Mouse (Mus musculus): ENCODE measurements at regions not wholly inside any gene's neighbourhood (a gene's known extent, or its start where the extent isn't known, plus 50 kb on each side); places are given as distances from the start of the nearest gene placed in this dataset.

GRCm38 (mm10) chr9:8459084-8459571, 84.8 kb upstream of the Trpc6 start:
- TF ChIP-seq POLR2A (IDR thresholded peaks at IDR 0.05; ENCODE audit: insufficient read depth, low read length) (no peak), CTCF (IDR thresholded peaks at IDR 0.05; ENCODE audit: low read depth, low read length) (no peak)
